Mouse (Mus musculus) urinary bladder, postnatal 4 days (tissue): ENCODE measurements around the gene Theg.

ENCODE experiments used
- DNase-seq, 2 experiments: peaks; one replicate each; pipeline ENCODE4 v3.0.0; 2021 to 2022; ENCODE audit warnings: low spot score in 2 of 2

Theg gene

GRCm38 (mm10) chr10:79587061-79587751, at the start of gene Theg:
Gene Theg (minus strand): TSS chr10:79587331.
- DNase-seq, result no peak

GRCm38 (mm10) chr10:79636287-79636686, 49.2 kb upstream of the Theg start:
- no peak for DNase-seq

DNA sequence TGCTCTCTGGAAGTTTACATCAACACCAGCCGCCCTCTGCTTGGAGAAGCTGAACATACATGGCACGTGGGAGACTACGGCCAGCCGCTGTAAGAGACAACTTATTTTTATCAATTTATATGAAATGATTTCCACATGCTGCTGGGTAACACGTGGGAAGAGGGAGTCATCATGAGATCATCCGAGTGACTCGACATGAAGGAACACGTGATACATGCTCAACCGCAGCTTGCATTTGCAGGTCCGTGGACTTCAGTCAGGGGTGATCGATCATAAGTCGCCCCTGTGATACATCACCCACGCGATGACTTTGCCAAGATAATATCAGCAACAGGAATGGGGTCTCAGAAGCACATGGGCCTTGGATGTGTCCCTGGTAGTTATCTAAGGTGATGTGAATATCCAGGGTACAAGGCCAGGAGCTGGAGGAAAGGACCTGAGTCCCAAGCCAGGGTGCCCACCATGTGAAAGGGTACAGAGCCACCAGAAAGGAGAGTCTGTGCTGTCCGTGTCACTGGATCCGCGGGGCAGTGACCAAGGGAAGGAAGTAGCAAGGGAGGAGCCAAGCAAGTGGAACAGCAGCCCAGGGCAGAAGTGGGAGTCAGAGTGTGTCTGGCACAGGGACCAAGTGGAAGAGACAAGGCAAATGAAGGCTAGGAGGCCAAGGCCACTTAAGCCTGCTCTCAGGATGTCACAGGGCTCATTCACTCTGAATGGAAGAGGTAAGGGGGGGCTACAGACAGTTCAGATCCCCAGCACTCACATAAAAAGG, 46.1 kb upstream of the Theg start:
- no peak for DNase-seq

- no peak for DNase-seq
Measured at GRCm38 (mm10) chr10:79631432-79631831, 44.3 kb upstream of the Theg start.

GRCm38 (mm10) chr10:79628377-79628776, 41.2 kb upstream of the Theg start:
- DNase-seq, result no peak

DNA sequence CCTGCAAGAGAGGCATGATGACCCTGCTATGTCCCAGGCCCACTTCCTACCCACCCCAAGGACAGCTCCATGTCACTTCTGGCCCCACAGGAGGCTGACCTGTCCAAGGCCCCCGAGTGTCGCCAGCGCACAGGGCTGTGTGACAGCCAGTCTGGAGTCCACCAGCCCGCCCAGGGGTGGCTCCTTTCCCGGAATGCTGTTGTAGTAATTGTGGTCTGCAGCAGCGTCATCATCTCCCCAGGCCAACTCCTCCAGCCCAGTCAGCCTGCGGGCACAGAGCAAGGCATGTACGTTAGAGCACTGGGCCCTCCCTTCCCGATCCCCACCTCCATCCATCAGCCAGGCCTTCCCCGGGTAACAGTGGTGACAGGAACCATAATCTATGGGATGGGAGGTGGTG, 39.0 kb upstream of the Theg start:
- DNase-seq, result no peak

DNA sequence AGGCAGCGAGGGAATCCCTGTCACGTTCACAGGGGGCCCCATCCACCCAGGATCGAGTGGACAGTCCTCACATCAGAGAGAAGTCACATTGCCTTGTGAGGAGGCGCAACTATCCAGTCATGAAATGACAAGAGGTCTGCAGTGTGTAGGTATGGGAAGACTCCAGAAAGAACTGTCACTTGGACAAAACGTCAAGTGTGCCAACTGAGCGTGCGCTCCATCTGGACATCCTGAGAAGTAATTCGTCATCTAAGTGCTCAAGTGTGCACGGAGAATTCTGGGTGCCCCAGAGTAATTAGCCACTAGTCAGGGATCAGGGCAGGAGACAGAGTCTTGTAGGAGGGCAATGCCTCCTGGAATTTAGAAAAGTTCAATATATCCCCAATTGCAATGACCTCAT, 38.3 kb upstream of the Theg start:
- no peak for DNase-seq

DNA sequence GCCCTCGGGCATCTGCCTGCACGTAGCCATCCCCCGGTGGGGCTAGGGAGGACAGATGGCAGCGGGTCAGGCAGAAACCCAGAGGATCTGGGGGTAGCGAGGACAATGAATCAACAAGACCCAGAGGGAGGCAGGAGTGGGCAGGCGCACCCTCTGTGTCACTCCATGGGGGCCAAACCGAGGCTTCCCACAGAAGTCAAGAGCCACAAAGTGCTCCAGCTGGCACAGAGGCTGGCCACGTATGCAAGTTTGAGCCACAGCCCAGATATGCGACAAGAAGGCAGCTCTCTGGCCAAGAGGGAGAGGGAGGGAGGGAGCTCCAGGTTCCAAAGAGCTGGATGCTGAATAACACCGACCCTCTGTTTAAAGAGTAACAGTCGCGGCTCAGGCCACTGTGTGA, 36.8 kb upstream of the Theg start:
- DNase-seq, result no peak

DNA sequence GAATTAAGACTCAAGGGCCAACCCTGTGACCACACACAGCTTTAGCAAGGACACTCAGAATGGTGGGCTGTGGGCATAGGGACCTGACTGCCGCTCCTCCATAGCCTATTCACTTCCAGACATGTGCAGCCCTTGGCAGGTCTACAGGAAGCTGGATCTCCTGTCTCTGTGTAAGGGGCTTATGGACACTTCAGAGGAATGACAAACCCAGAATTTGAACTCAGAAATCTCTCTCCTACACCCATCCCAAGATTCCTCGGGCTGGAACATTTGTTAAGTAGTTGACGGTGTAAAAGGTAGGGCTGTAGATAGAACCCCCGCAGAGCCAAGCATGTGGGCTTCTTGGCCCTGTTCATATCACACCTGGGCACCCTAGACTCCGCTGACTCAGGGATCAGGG, 29.2 kb upstream of the Theg start:
- DNase-seq, result no peak

GRCm38 (mm10) chr10:79615860-79616259, 28.7 kb upstream of the Theg start:
- no peak for DNase-seq

DNA sequence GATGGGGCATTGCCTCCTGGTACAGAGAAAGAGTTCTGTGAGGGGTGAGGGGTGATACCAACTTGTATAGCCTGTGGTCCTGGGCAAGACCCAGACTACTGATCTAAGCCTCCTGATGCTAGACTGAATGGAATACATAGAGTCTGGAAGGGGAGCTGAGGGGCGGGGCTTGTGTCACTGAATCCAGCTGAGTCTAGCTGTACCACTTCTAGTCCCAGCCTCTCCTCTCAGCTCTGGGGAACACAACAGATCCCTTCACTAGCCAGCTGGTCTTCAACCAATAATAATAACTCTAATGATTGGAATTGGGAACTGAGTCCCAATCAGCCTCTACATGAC, 27.1 kb upstream of the Theg start:
- DNase-seq, result no peak

- DNase-seq, result peak; percentile 50 to 71
Measured at GRCm38 (mm10) chr10:79613578-79614304, 26.6 kb upstream of the Theg start, which contains the start of gene C2cd4c. Gene C2cd4c (minus strand): TSS chr10:79614025.

- DNase-seq, result no peak
Measured at GRCm38 (mm10) chr10:79612192-79613135, 25.3 kb upstream of the Theg start.

DNA sequence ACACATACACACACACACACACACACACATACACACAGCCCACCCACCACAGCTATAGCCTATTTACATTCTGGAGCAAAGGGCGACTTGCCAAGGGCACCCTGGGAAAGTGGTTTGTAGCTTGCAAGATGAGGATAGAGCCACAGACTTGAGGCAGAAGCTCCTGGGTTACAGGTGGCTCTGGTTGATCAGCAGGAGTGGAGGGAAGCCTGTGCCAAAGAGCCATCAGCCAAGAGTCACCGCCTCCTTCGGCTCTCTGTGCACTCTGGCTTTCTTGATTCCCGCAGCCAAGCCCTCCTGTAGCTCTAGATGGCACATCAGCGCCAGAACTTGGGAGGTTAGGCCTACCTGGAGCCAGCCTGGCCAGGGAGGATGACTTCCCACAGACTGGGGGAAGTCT, 24.2 kb upstream of the Theg start:
- DNase-seq, result no peak

- no peak for DNase-seq
Measured at GRCm38 (mm10) chr10:79609276-79609675, 22.1 kb upstream of the Theg start.

DNA sequence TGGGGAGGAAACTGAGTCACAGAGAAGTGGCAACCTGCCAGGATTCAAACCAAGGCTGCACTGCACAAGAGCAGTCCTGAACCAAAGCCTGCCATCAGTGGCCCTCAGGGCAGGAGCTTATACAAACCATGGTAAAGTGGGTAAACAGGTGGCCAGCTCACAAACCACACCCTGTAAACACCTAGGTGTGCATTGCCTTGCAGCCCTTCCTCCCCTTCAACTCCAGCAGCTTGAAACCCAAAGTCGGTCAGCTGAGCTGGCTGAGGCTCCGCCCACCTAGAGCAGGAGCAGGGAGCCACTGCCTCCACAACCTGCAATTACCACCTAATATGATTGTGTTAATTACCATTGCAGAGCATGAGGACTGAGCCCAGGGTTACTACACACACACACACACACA, 20.8 kb upstream of the Theg start:
- no peak for DNase-seq

DNA sequence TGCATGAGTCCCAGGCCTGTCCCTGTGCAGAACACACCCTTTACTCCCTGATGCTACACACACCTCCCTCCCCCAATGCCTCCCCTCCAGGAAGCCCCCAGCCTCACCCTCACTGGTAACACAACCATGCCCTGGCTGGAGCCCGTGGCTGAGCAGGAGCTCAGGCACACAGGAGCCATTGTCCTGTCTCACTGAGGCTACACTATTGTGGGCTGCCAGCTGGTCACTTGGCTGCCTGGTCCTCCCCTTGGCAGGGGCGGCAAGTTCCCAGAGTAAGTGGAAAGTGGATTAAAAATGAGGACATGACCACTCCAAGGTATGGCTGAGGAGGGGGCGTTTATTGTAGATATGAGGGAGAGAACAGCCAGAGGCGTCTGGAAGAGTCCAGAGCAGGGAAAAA, 19.4 kb upstream of the Theg start:
- no peak for DNase-seq

DNA sequence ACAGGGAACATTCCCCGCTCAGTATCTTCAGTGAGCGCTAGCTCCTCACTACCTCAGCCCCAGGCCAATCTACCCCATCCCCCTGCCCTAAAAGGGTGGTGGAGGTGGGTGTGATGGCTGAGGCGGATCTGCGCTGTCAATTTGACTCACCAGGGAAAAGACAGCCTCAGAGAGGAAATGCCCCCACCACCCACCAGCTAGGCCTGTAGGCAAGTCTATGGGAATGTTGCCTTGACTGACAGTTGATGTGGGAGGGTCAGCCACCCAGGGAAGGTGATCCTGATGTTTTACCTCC, 10.8 kb upstream of the Theg start:
- no peak for DNase-seq

GRCm38 (mm10) chr10:79597051-79597935, 10.2 kb upstream of the Theg start:
- no peak for DNase-seq

DNA sequence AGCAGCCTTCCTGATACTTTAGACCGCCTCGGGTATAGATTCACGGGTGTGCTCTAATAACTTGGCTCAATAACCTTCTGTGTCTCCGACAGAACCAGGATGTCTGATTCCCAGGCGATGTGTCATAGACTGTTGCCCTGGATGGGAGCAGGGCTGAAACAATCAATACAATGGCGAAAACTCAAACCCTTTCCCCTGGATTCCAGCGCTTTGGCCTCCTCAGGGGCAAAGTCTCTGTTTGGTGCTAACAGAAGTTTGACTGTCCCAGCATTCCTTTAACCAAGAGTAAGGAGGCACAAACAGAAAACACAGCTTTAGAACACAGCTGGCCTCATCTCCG, 8.4 kb upstream of the Theg start:
- no peak for DNase-seq
